Mouse (Mus musculus): Measurements from ENCODE around the gene Tmed3. TPM values are rescaled to one million over a fixed set of nuclear protein-coding genes. Genes with fewer than 3 reads are reported as not detected.

The Tmed3 gene
- 86.9 TPM for polyA plus RNA-seq (2015; fragmentation: Illumina TruSeq; extraction: RNeasy Lipid Tissue Mini Kit (QIAGEN cat#74804); ENCODE audit: insufficient read depth, low read depth, low replicate concordance)

GRCm38 (mm10) chr9:89704265-89705196 lies at the start of gene Tmed3:
Tmed3 (minus strand) TSS chr9:89705068.

GRCm38 (mm10) chr9:89738295-89738694 lies 33.4 kb upstream of the Tmed3 start, which contains the start of gene Ankrd34c:
Ankrd34c (minus strand) TSS chr9:89738475.

Other genes with a start within 250 kb of the Tmed3 start
- not detected for gene Minar1, start 81.9 kb downstream of the Tmed3 start, polyA plus RNA-seq (2015; fragmentation: Illumina TruSeq; extraction: RNeasy Lipid Tissue Mini Kit (QIAGEN cat#74804); ENCODE audit: insufficient read depth, low read depth, low replicate concordance)
- not detected for gene Ankrd34c, start 33.4 kb upstream of the Tmed3 start, polyA plus RNA-seq (2015; fragmentation: Illumina TruSeq; extraction: RNeasy Lipid Tissue Mini Kit (QIAGEN cat#74804); ENCODE audit: insufficient read depth, low read depth, low replicate concordance)
- gene Rasgrf1, start 204.8 kb upstream of the Tmed3 start, polyA plus RNA-seq (2015; fragmentation: Illumina TruSeq; extraction: RNeasy Lipid Tissue Mini Kit (QIAGEN cat#74804); ENCODE audit: insufficient read depth, low read depth, low replicate concordance), result 4.0 TPM